Mouse (Mus musculus) layer of hippocampus, adult 2 months (tissue): ENCODE data around the gene Bcl2l12. TPM values are rescaled to one million over a fixed set of nuclear protein-coding genes. Genes with fewer than 3 reads are reported as not detected.

Experiments
- DNase-seq, 2 experiments: peaks; one replicate each; pipeline ENCODE4 v3.0.0; 2022; ENCODE audit warnings: low spot score in 2 of 2
- H3K27ac ChIP-seq: fragments of 200-600 bp; 2 replicates; pipeline ENCODE4 v1.8.1; 2022
- H3K4me3 ChIP-seq: fragments of 200-600 bp; 2 replicates; pipeline ENCODE4 v1.8.1; 2022; ENCODE audit warnings: mild to moderate bottlenecking
- CTCF ChIP-seq: fragments of 200-600 bp; conservative IDR thresholded peaks from 2 replicates; pipeline ENCODE4 v1.8.1; 2022; ENCODE audit warnings: antibody characterized with exemption, mild to moderate bottlenecking, moderate library complexity
- total RNA-seq, 2 experiments: library from RNA; stranded (reverse); gene quantifications; 2 replicates each; pipeline ENCODE4 v1.2.3; 2021

Bcl2l12 gene
- total RNA-seq, 2 experiments from 2014 or later: 2.5 to 3.7 TPM

- DNase-seq: no peak
- Histone ChIP-seq H3K27ac (peak overlapping the region; percentile 93), H3K4me3 (peak overlapping the region; percentile 90)
- TF ChIP-seq CTCF: no peak
Observed at GRCm38 (mm10) chr7:45015344-45015956, 16.9 kb upstream of the Bcl2l12 start.

- TF ChIP-seq CTCF: no peak
- no peak overlapping the region for H3K27ac ChIP-seq
- no peak for DNase-seq
- no peak overlapping the region for H3K4me3 ChIP-seq
Observed at GRCm38 (mm10) chr7:45014096-45014451, 15.6 kb upstream of the Bcl2l12 start.

- no peak for TF ChIP-seq CTCF
- Histone ChIP-seq H3K27ac (no peak overlapping the region), H3K4me3 (no peak overlapping the region)
- no peak for DNase-seq
Observed at GRCm38 (mm10) chr7:45013366-45014095, 15.0 kb upstream of the Bcl2l12 start.

- TF ChIP-seq CTCF: no peak
- Histone ChIP-seq H3K4me3 (no peak overlapping the region), H3K27ac (no peak overlapping the region)
- no peak for DNase-seq
Observed at GRCm38 (mm10) chr7:45012824-45013223, 14.3 kb upstream of the Bcl2l12 start.

- DNase-seq: no peak
- Histone ChIP-seq H3K4me3 (no peak overlapping the region), H3K27ac (no peak overlapping the region)
- no peak for TF ChIP-seq CTCF
Observed at GRCm38 (mm10) chr7:45012011-45012410, 13.5 kb upstream of the Bcl2l12 start.

GRCm38 (mm10) chr7:45008411-45008810 is 9.9 kb upstream of the Bcl2l12 start:
- no peak overlapping the region for H3K4me3 ChIP-seq
- no peak for TF ChIP-seq CTCF
- DNase-seq: no peak
- H3K27ac ChIP-seq: no peak overlapping the region

- H3K4me3 ChIP-seq: no peak overlapping the region
- H3K27ac ChIP-seq: no peak overlapping the region
- TF ChIP-seq CTCF: no peak
- no peak for DNase-seq
Observed at GRCm38 (mm10) chr7:45007846-45008245, 9.3 kb upstream of the Bcl2l12 start.

- Histone ChIP-seq H3K4me3 (no peak overlapping the region), H3K27ac (no peak overlapping the region)
- no peak for DNase-seq
- no peak for TF ChIP-seq CTCF
Observed at GRCm38 (mm10) chr7:45007141-45007540, 8.6 kb upstream of the Bcl2l12 start.

GRCm38 (mm10) chr7:45006503-45006902 is 8.0 kb upstream of the Bcl2l12 start:
- no peak for TF ChIP-seq CTCF
- no peak overlapping the region for H3K4me3 ChIP-seq
- H3K27ac ChIP-seq: no peak overlapping the region
- DNase-seq: no peak

- H3K4me3 ChIP-seq: no peak overlapping the region
- no peak for TF ChIP-seq CTCF
- no peak for DNase-seq
- no peak overlapping the region for H3K27ac ChIP-seq
Observed at GRCm38 (mm10) chr7:45005321-45005992, 6.9 kb upstream of the Bcl2l12 start.

- Histone ChIP-seq H3K27ac (no peak overlapping the region; the same call in 1 of the 2 replicates), H3K4me3 (no peak overlapping the region)
- no peak for TF ChIP-seq CTCF
- DNase-seq: no peak
Observed at GRCm38 (mm10) chr7:45004546-45004945, 6.0 kb upstream of the Bcl2l12 start.

- no peak overlapping the region for H3K4me3 ChIP-seq
- no peak for TF ChIP-seq CTCF
- no peak for DNase-seq
- peak overlapping the region; percentile 23; the same call in 1 of the 2 replicates for H3K27ac ChIP-seq
Observed at GRCm38 (mm10) chr7:45002440-45002839, 3.9 kb upstream of the Bcl2l12 start.

- Histone ChIP-seq H3K4me3 (no peak overlapping the region), H3K27ac (no peak overlapping the region; the same call in 1 of the 2 replicates)
- no peak for TF ChIP-seq CTCF
- no peak for DNase-seq
Observed at GRCm38 (mm10) chr7:45000539-45001114, 2.1 kb upstream of the Bcl2l12 start.
